Mouse (Mus musculus) adrenal gland, postnatal 14 days (tissue): ENCODE measurements around the gene Cpeb3. TPM values are rescaled to one million over a fixed set of nuclear protein-coding genes. Genes with fewer than 3 reads are reported as not detected.
"Not testable (repeated sequence)": the region's sequence is repeated elsewhere in the genome, so short reads cannot be mapped to it uniquely, and the experiment has no call there.

ENCODE experiments used
- DNase-seq: peaks from one replicate; pipeline ENCODE4 v3.0.0; 2021; ENCODE audit warnings: mixed read lengths
- total RNA-seq: library from RNA; stranded (reverse); gene quantifications from 2 replicates; pipeline ENCODE4 v1.2.3, GENCODE M21; 2021

Gene Cpeb3
- total RNA-seq, 1 experiment from 2014 or later = 15.4 TPM

DNA sequence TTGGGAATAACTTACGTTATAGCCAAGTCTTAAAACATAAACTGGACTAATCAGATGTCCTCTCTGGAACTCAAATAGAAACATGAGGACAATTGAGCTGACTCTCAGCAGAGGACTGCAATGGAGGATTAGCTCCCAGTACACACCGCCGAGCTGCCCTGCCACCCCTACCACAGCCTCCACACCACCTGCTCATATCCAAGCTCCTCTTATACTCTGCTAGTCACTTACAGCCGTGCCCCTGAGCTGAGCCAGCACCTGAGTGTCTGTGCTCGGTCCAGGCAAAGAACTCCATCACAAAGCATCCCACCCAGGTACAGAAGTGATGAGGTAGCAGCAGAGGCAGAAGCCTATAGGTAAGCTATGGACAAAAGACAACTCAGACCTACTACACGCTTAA, 129.2 kb downstream of the Cpeb3 start:
- no peak for DNase-seq

- DNase-seq = peak; percentile 49
Observed at GRCm38 (mm10) chr19:37078571-37078970, 129.8 kb downstream of the Cpeb3 start.

- DNase-seq = peak; percentile 88
Observed at GRCm38 (mm10) chr19:37078064-37078463, 130.3 kb downstream of the Cpeb3 start.

GRCm38 (mm10) chr19:37077258-37077657, 131.1 kb downstream of the Cpeb3 start:
- DNase-seq = not testable (repeated sequence)

GRCm38 (mm10) chr19:37076646-37077045, 131.8 kb downstream of the Cpeb3 start:
- no peak for DNase-seq

DNA sequence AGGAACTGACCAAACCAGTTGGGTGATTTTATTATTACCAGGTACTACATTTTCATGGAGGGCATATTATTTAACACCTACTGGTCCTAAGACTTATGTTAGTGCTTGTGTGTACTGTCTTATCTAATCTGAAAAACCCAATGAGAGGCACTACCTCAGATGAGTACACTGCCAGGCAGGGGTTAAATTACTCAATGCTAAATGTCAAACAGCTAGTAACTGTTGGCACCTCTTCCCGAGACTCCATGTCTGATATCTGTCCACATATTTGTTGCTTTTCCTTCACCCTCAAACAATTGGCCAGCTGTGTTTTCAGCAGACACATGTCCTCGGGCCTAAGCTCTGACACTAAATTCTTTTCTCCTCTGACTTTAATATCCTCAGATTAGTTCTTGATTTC, 132.3 kb downstream of the Cpeb3 start:
- no peak for DNase-seq

- no peak for DNase-seq
Observed at GRCm38 (mm10) chr19:37075690-37076089, 132.7 kb downstream of the Cpeb3 start.

DNA sequence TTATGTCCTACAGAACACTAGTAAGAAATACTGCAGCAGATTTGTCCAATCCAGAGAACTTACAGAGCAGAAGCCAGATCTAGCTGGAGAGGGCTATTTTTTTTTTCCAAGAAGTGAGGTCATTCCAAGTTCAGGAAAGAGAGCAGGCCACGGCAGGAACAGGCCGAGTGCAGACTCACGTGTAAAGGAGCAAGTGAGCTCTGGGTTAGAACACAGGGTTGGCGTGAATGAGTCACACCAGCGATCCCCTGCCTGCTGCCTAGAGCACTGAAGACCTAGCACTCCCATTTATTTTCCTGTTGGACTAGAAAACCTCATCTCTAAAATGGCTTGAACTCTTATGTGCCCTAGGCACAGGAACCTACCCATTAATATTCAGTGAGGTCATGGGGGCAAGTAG, 133.7 kb downstream of the Cpeb3 start:
- peak; percentile 31 for DNase-seq

DNA sequence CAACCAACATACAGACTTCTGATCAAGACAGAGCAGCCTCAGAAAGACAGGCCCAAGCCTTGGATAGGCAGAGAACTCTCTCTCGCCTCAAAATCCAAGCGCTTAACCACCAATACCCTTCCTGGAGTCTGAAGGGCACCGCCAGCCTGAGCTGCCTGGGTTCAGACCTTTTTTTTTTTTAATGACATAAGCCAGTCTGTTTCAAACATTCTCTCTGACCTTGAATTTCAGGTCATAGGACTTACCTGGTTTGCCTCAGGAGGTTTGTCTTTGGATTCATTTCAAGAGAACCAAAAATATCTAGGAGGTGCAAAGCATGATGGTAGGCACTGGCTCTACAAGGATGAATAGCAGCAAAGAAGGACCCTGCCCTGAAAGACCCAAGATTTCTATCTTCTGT, 134.1 kb downstream of the Cpeb3 start:
- no peak for DNase-seq

- no peak for DNase-seq
Observed at GRCm38 (mm10) chr19:37072871-37073629, 135.4 kb downstream of the Cpeb3 start.

- no peak for DNase-seq
Observed at GRCm38 (mm10) chr19:37069243-37069642, 139.2 kb downstream of the Cpeb3 start.

DNA sequence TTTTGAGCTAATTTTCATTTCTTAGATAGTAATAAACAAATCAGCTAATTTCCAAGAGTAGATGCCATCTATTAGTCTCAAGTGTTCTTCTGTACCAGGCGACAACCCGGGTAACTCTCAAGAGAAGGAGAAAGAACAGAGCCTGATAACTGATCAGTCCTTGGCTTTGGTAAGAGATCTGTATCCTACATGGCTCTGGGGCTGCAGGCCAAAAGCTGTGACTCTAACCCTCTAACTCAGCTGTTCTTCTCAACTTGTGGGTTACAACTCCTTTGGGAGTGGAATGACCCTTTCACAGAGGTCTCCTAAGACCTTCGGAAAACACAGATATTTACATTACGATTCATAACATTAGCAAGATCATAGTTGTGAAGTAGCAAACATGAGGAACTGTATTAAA, 148.3 kb downstream of the Cpeb3 start:
- DNase-seq = no peak

DNA sequence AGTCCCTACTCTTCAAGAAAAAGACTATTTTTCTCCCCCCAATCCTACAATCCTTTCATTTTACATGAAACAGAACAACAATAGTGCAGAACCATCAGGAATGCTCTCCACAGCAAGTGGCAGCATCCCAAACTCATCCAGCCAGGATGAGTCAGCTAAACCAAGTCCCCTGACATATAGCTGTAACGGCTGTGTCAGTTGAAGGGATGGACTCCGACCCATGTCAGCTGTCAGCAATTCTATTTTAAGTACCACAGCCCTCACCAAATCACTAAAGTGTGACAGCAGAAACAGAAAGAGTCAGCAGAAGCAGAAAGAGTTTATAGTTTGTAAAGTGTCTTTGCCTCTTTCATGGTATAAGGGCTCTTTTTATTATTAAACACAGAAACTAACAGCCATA, 148.8 kb downstream of the Cpeb3 start:
- peak; percentile 24 for DNase-seq

GRCm38 (mm10) chr19:37057161-37057905, 151.1 kb downstream of the Cpeb3 start:
- DNase-seq = no peak

- DNase-seq = no peak
Observed at GRCm38 (mm10) chr19:37055976-37056556, 152.3 kb downstream of the Cpeb3 start.

- peak; percentile 74 for DNase-seq
Observed at GRCm38 (mm10) chr19:37050643-37051345, 157.6 kb downstream of the Cpeb3 start.

- DNase-seq = no peak
Observed at GRCm38 (mm10) chr19:37048507-37048906, 159.9 kb downstream of the Cpeb3 start.

DNA sequence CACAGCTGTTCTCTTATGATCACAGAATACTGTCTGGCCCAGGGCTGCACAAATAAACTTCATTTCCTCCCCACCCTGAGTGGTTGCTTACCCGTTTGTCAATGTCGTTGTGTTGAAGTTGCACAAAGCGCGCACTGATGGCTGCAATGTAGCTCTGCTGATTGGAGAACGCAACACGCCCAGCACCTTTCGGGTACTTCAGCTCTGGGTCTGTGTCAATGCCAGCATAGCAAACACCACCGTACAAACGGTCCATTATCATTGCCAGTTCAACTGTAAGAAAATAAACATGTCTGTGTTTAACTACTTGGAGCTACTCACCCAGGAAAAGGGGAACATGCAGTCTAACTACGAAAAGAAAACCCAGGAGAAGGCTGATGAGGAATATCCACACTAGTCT, 164.0 kb downstream of the Cpeb3 start:
- no peak for DNase-seq

DNA sequence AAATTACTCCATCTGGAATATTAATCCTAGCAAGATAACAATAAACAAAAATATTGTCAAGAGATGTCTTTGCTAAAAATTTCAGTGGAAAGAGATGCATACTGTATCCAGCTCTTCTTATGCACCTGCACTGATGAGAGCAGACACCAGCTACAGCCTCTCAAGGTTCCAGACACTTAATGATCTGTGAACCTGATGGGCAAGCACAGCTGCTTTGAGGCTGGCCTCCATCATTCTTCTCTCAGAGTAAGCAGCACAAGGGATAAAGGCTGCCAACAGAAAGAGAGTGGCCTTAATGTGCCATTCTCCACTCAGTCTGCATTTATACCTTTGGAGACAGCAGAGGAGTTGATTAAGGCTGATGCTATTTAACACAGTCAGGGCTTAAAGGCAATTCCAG, 167.5 kb downstream of the Cpeb3 start:
- DNase-seq = no peak

GRCm38 (mm10) chr19:37032364-37032763, 176.0 kb downstream of the Cpeb3 start:
- DNase-seq = no peak

DNA sequence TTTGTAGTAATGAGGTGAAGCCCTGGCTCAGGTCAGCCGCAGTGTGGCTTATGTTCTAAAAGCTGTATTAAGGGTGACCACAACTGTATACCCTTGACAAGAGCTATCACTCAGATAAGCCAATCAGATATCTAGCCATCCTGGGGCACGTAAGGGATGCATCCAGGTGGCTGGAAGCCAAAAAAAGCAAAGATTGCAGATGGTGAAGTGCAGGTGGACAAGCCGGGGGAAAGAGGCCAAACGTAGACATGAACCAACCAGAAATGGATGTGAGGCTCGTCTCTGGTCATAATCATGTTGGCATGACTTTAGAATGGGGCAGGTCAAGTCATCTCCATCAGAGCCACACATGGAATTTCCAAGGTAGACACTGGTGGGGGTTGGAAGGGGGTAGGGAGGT, 177.0 kb downstream of the Cpeb3 start:
- no peak for DNase-seq

DNA sequence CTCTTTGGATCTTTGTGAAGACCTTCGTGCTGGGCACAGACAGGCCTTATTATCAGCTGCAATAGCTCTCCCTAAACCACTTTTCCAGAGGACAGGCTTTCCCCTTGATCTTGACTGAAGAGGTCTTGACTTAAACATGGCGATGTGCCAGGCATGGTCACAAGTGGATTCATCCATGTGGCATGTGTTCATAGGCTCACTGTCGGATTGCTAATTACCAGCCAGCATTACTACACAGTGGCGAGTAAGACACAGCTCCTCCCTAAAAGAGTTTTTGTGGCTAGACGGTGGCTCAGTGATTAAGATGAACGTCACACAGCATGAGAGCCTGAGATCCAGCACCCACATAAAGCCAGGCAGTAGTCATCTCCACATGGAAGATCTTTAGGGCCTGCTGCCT, 178.6 kb downstream of the Cpeb3 start:
- DNase-seq = no peak

GRCm38 (mm10) chr19:37026408-37026807, 182.0 kb downstream of the Cpeb3 start:
- DNase-seq = peak; percentile 60
